Mouse (Mus musculus): ENCODE data around the gene Grxcr1. TPM values are rescaled to one million over a fixed set of nuclear protein-coding genes. Genes with fewer than 3 reads are reported as not detected.

Grxcr1 gene
- polyA plus RNA-seq, 1 experiment from 2014 or later = not detected

DNA sequence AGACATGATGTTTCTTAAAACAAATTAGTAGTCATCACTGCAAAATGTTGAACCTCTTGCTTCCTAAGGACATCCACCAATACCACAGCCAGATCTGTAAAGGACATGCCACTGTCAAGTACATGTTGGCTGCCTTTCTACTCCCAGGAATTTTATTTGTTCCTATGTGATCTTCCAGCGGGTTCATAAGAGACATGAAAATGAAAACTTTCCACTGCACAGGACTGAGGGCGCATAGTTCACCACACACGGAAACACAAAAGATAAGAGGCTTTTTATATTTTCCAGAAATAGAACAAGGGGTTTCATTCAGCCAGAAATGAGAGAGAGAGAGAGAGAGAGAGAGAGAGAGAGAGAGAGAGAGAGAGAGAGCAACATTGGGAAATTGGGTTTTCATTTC lies 20.1 kb upstream of the Grxcr1 start:
- DNase-seq (peak; percentile 10), ATAC-seq (ENCODE audit: insufficient read depth) (no peak)
- Histone ChIP-seq H3K4me1 (ENCODE audit: insufficient read depth) (no peaks in the 10 kb centered on the region), H3K4me3 (ENCODE audit: low read depth, low read length) (no peak overlapping the region), H3K27ac (ENCODE audit: low read depth) (no peak overlapping the region), H3K27me3 (ENCODE audit: insufficient read depth, low read length) (no peaks in the 10 kb centered on the region), H3K9ac (no peak overlapping the region), H3K4me2 (no peak overlapping the region), H3K9me3 (ENCODE audit: low read depth, low read length) (no peaks in the 10 kb centered on the region), H3K36me3 (ENCODE audit: insufficient read depth) (no peaks in the 10 kb centered on the region)
- TF ChIP-seq CTCF (IDR thresholded peaks at IDR 0.05; ENCODE audit: low read depth) = no peak
- 49% methylated on average over 3 of the region's 3 CpGs for WGBS

DNA sequence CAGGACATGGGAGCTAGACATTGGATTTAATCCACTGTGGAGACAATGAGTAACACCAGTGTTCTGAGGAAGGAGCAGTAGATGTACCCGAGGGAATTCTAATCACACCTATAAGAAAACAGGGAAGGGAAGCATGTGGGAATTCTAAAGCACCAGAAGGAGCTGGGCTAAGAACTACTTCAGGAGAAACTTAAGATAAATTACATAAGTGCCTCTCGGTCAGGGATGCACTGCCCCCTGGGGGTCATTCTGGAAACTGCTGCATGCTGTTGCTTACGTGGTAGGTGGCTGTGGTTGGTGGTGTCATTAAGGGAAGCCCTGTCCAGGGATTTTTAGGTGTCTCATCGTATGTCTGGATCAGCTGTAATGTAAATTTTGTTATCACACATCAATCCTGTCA lies 19.0 kb upstream of the Grxcr1 start:
- Histone ChIP-seq H3K9me3 (ENCODE audit: low read depth, low read length) (no peaks in the 10 kb centered on the region), H3K4me1 (ENCODE audit: insufficient read depth) (no peaks in the 10 kb centered on the region), H3K27me3 (ENCODE audit: insufficient read depth, low read length) (no peaks in the 10 kb centered on the region), H3K36me3 (ENCODE audit: insufficient read depth) (no peaks in the 10 kb centered on the region), H3K9ac (no peak overlapping the region), H3K4me2 (no peak overlapping the region), H3K27ac (ENCODE audit: low read depth) (no peak overlapping the region), H3K4me3 (ENCODE audit: low read depth, low read length) (no peak overlapping the region)
- WGBS = 7% methylated on average over 4 of the region's 4 CpGs
- peak; percentile 91 for TF ChIP-seq CTCF (IDR thresholded peaks at IDR 0.05; ENCODE audit: low read depth)
- peak; percentile 92 for DNase-seq
- ATAC-seq (ENCODE audit: insufficient read depth) = peak; percentile 68; the same call in 1 of the 2 replicates

DNA sequence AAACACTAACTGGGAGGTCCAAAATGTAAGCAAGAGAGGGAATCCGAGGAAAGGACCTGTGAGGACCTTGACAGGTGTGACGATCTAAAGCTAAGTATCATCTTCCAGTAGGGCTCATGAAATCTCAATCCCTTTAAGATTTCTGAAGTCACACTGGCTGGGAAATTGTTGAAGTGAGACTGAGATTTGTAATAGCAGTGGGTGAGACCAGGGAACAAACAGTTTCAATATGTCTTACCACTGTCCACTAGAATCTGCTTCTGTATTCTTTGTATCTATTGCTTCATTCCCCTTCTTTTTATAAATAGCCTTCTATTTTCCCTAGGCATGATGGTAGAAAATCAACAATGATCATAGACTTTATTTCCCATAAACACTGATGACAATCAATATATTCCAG lies 10.8 kb upstream of the Grxcr1 start:
- Histone ChIP-seq H3K9ac (no peak overlapping the region), H3K4me3 (ENCODE audit: low read depth, low read length) (no peak overlapping the region), H3K36me3 (ENCODE audit: insufficient read depth) (no peaks in the 10 kb centered on the region), H3K4me2 (no peak overlapping the region), H3K9me3 (ENCODE audit: low read depth, low read length) (no peaks in the 10 kb centered on the region), H3K27me3 (ENCODE audit: insufficient read depth, low read length) (no peaks in the 10 kb centered on the region), H3K27ac (ENCODE audit: low read depth) (no peak overlapping the region), H3K4me1 (ENCODE audit: insufficient read depth) (no peaks in the 10 kb centered on the region)
- no peak for ATAC-seq (ENCODE audit: insufficient read depth)
- 62% methylated on average over 2 of the region's 2 CpGs for WGBS
- DNase-seq = no peak
- no peak for TF ChIP-seq CTCF (IDR thresholded peaks at IDR 0.05; ENCODE audit: low read depth)

DNA sequence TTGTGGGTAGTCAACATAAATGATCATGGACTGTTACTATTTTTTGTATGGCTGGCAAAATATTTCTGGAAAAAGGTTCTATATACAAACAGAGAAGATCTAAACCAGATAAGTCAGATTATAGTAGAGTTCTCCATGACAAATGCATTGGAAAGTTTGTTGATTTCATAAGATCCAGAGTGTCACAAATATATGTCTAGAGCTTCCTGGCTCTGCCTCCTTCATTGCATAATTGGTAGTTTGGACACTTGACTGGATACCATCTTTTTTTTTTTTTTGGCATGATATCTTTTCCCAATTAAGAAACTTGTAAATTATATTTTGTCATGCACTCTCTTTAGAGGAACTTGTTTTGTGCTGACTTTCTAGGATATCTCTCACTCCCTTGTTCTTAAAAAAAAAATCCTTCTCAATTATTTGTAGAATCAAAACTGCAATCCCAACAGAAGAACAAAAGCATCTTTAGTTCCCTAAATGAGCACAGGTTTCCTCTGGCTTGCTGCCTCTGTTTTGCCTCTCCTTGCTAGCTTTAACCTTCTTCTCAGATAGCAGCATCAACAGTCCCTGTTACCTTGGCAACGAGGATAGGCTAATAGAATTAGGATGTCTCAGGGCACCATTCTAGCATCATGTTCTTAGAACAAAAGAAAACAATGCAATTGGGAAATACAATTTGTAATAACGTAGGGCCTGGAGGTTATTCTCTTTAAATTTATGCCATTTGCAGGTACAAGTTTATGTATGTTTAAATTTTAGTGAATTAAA lies 4.8 kb upstream of the Grxcr1 start:
- no peak overlapping the region for H3K27ac ChIP-seq (ENCODE audit: low read depth)
- DNase-seq = no peak
- no peaks in the 10 kb centered on the region for H3K36me3 ChIP-seq (ENCODE audit: insufficient read depth)
- no peak overlapping the region for H3K4me3 ChIP-seq (ENCODE audit: low read depth, low read length)
- 76% methylated on average over 2 of the region's 2 CpGs for WGBS
- no peaks in the 10 kb centered on the region for H3K27me3 ChIP-seq (ENCODE audit: insufficient read depth, low read length)
- no peak for ATAC-seq (ENCODE audit: insufficient read depth)
- H3K9ac ChIP-seq = no peak overlapping the region
- TF ChIP-seq CTCF (IDR thresholded peaks at IDR 0.05; ENCODE audit: low read depth) = no peak
- no peak overlapping the region for H3K4me2 ChIP-seq
- H3K4me1 ChIP-seq (ENCODE audit: insufficient read depth) = no peaks in the 10 kb centered on the region
- no peaks in the 10 kb centered on the region for H3K9me3 ChIP-seq (ENCODE audit: low read depth, low read length)

DNA sequence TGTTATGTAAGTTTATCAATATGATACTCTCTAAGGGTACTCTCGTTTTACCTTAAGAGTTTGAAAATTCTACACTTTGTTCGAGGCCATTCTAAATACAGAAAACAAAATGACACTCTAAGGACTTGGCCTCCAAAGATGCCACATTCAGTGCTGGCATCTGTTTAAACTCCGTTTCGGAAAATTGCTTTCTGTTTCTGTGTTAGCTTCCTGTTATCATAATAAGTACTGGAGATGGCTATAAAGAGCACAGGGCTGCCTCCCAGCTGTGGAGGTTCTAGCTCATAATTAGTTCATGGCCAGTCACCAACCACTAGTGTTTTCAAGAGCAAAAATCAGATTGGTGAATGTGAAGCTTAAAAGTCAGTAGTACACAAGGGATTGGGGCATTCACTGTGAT lies 4.2 kb upstream of the Grxcr1 start:
- no peak overlapping the region for H3K4me2 ChIP-seq
- H3K4me1 ChIP-seq (ENCODE audit: insufficient read depth) = no peaks in the 10 kb centered on the region
- H3K9me3 ChIP-seq (ENCODE audit: low read depth, low read length) = no peaks in the 10 kb centered on the region
- WGBS = 76% methylated on average over 4 of the region's 4 CpGs
- DNase-seq = no peak
- no peak overlapping the region for H3K9ac ChIP-seq
- no peak overlapping the region for H3K4me3 ChIP-seq (ENCODE audit: low read depth, low read length)
- H3K27ac ChIP-seq (ENCODE audit: low read depth) = no peak overlapping the region
- no peaks in the 10 kb centered on the region for H3K27me3 ChIP-seq (ENCODE audit: insufficient read depth, low read length)
- no peak for TF ChIP-seq CTCF (IDR thresholded peaks at IDR 0.05; ENCODE audit: low read depth)
- ATAC-seq (ENCODE audit: insufficient read depth) = no peak
- no peaks in the 10 kb centered on the region for H3K36me3 ChIP-seq (ENCODE audit: insufficient read depth)

DNA sequence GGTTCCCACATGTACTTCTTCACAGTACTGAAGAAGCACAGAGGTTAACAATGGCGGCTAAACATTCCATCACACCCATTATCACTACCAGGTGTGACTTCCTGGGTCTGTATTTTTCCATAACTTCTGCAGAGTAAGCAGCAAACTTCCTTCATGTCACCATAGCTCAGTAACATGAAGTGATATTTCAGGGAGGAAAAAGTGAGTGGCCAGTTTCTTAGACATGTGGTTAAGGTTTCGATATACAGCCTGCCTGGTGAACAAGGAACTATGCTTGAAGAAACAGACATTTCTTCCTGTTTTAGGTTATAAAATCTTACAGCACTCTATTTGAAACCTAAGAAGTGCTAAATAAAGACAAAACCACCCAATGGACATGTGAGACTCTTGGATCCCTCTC lies 1.7 kb downstream of the Grxcr1 start:
- no peaks in the 10 kb centered on the region for H3K4me1 ChIP-seq (ENCODE audit: insufficient read depth)
- no peak overlapping the region for H3K9ac ChIP-seq
- H3K27ac ChIP-seq (ENCODE audit: low read depth) = no peak overlapping the region
- H3K36me3 ChIP-seq (ENCODE audit: insufficient read depth) = no peaks in the 10 kb centered on the region
- no peak for TF ChIP-seq CTCF (IDR thresholded peaks at IDR 0.05; ENCODE audit: low read depth)
- 84% methylated on average over 2 of the region's 2 CpGs for WGBS
- no peak overlapping the region for H3K4me2 ChIP-seq
- no peak overlapping the region for H3K4me3 ChIP-seq (ENCODE audit: low read depth, low read length)
- no peaks in the 10 kb centered on the region for H3K27me3 ChIP-seq (ENCODE audit: insufficient read depth, low read length)
- no peaks in the 10 kb centered on the region for H3K9me3 ChIP-seq (ENCODE audit: low read depth, low read length)
- ATAC-seq (ENCODE audit: insufficient read depth) = no peak
- no peak for DNase-seq

DNA sequence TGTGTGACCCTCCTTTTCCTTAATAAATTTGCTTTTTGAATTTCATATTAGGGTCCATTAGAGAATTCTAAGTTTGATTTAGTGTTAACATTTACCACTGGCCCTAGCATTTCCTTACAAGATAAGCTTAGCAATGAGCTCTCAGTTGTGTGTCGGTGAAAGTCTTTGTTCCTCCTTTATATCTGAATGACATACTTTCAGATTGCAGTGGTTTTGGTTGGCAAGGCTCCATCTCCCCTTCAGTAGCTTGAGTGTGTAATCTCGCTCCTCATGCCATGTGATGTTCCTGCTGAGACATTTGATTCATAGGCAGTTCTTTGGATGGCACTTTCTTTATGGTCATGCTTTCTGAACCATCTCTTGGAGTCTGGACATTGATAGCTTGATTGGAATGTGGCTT lies 7.4 kb downstream of the Grxcr1 start:
- WGBS = 63% methylated on average over 2 of the region's 2 CpGs
- Histone ChIP-seq H3K36me3 (ENCODE audit: insufficient read depth) (no peaks in the 10 kb centered on the region), H3K9ac (no peak overlapping the region), H3K27ac (ENCODE audit: low read depth) (no peak overlapping the region), H3K9me3 (ENCODE audit: low read depth, low read length) (no peaks in the 10 kb centered on the region), H3K4me1 (ENCODE audit: insufficient read depth) (no peaks in the 10 kb centered on the region), H3K27me3 (ENCODE audit: insufficient read depth, low read length) (no peaks in the 10 kb centered on the region), H3K4me2 (no peak overlapping the region), H3K4me3 (ENCODE audit: low read depth, low read length) (no peak overlapping the region)
- no peak for TF ChIP-seq CTCF (IDR thresholded peaks at IDR 0.05; ENCODE audit: low read depth)
- ATAC-seq (ENCODE audit: insufficient read depth) (no peak), DNase-seq (no peak)
